Mouse (Mus musculus) T-helper 17 cell (primary cell): ENCODE measurements around the gene Odf2.
"Not testable (repeated sequence)": the region's sequence is repeated elsewhere in the genome, so short reads cannot be mapped to it uniquely, and the experiment has no call there.

Source experiments
- in situ Hi-C, 2 experiments: fragments of 300-600 bp; cut with MboI, MseI; formaldehyde crosslinking; loops; 1 replicate in 1 of 2; 2 replicates in 1 of 2; pipeline ENCODE4 v1.15.1; 2025; ENCODE audit warnings: high pct_unique_total_duplicates in 2 of 2

Gene Odf2

GRCm38 (mm10) chr2:29868949-29869645 lies 19.9 kb upstream of the Odf2 start, which contains the start of gene Cercam:
Gene Cercam (plus strand): TSS chr2:29869164.
- in situ Hi-C loops, result no loop called here

- in situ Hi-C loops, result loop anchor here in 1 of 2 experiments (10.0 kb wide), 1 partner anchor 65 kb away; the partner anchor contains the start of gene Gle1
These were observed 19.2 kb upstream of the Odf2 start for GRCm38 (mm10) chr2:29869646-29870451.

GRCm38 (mm10) chr2:29872581-29873295 lies 16.3 kb upstream of the Odf2 start:
- in situ Hi-C loops, result loop anchor here in 1 of 2 experiments (10.0 kb wide), 1 partner anchor 62 kb away; the partner anchor contains the start of gene Gle1

- in situ Hi-C loops, result loop anchor here in 1 of 2 experiments (10.0 kb wide), 1 partner anchor 61 kb away; the partner anchor contains the start of gene Gle1
These were observed 15.2 kb upstream of the Odf2 start for GRCm38 (mm10) chr2:29873801-29874200.

- in situ Hi-C loops, result loop anchor here in 1 of 2 experiments (10.0 kb wide), 1 partner anchor 57 kb away; the partner anchor contains the start of gene Gle1
These were observed 11.0 kb upstream of the Odf2 start for GRCm38 (mm10) chr2:29878061-29878460.

- in situ Hi-C loops, result loop anchor here in 1 of 2 experiments (10.0 kb wide), 1 partner anchor 56 kb away; the partner anchor contains the start of gene Gle1
These were observed 9.8 kb upstream of the Odf2 start for GRCm38 (mm10) chr2:29879191-29879590.

GRCm38 (mm10) chr2:29879964-29880830 lies 8.8 kb upstream of the Odf2 start:
- in situ Hi-C loops, result loop anchor here in 1 of 2 experiments (10.0 kb wide), 1 partner anchor 55 kb away; the partner anchor contains the start of gene Gle1

- in situ Hi-C loops, result not testable (repeated sequence)
These were observed 2.2 kb upstream of the Odf2 start for GRCm38 (mm10) chr2:29886659-29887292.

GRCm38 (mm10) chr2:29889991-29890833 lies 1.2 kb downstream of the Odf2 start:
- in situ Hi-C loops, result no loop called here

GRCm38 (mm10) chr2:29891773-29892172 lies 2.8 kb downstream of the Odf2 start:
- in situ Hi-C loops, result no loop called here

- in situ Hi-C loops, result no loop called here
These were observed 7.0 kb downstream of the Odf2 start for GRCm38 (mm10) chr2:29896071-29896470.

GRCm38 (mm10) chr2:29897366-29897765 lies 8.3 kb downstream of the Odf2 start:
- in situ Hi-C loops, result no loop called here

- in situ Hi-C loops, result no loop called here
These were observed 9.1 kb downstream of the Odf2 start for GRCm38 (mm10) chr2:29898081-29898480.

GRCm38 (mm10) chr2:29902194-29902593 lies 13.2 kb downstream of the Odf2 start:
- in situ Hi-C loops, result loop anchor here in 1 of 2 experiments (5.0 kb wide), 1 partner anchor 80 kb away; no protein-coding TSS in a partner anchor

- in situ Hi-C loops, result not testable (repeated sequence)
These were observed 19.1 kb downstream of the Odf2 start for GRCm38 (mm10) chr2:29908171-29908570.

GRCm38 (mm10) chr2:29910042-29910441 lies 21.0 kb downstream of the Odf2 start:
- in situ Hi-C loops, result no loop called here

- in situ Hi-C loops, result no loop called here
These were observed 28.6 kb downstream of the Odf2 start for GRCm38 (mm10) chr2:29917621-29918020.

GRCm38 (mm10) chr2:29922011-29922410 lies 33.0 kb downstream of the Odf2 start:
- in situ Hi-C loops, result no loop called here

- in situ Hi-C loops, result no loop called here
These were observed 37.5 kb downstream of the Odf2 start for GRCm38 (mm10) chr2:29926542-29926941.
